Mouse (Mus musculus): ENCODE results near the gene Aifm3. TPM values are rescaled to one million over a fixed set of nuclear protein-coding genes. Genes with fewer than 3 reads are reported as not detected.

Aifm3 gene
- polyA plus RNA-seq, 1 experiment from 2014 or later = 10.6 TPM

Other genes starting within 250 kb of the Aifm3 start
- gene Tmem191c, start 213.5 kb upstream of the Aifm3 start, polyA plus RNA-seq (2015; fragmentation: Nextera tagmentation; extraction: Ambion mirVana) = 23.6 and 24.0 TPM in 2 replicates
- 1.0 and 1.8 TPM in 2 replicates for gene Serpind1, start 158.2 kb upstream of the Aifm3 start, polyA plus RNA-seq (2015; fragmentation: Nextera tagmentation; extraction: Ambion mirVana)
- 23.5 and 27.0 TPM in 2 replicates for gene Snap29, start 83.6 kb upstream of the Aifm3 start, polyA plus RNA-seq (2015; fragmentation: Nextera tagmentation; extraction: Ambion mirVana)
- 56.1 and 58.9 TPM in 2 replicates for gene Pi4ka, start 83.3 kb upstream of the Aifm3 start, polyA plus RNA-seq (2015; fragmentation: Nextera tagmentation; extraction: Ambion mirVana)
- 117 and 120 TPM in 2 replicates for gene Crkl, start 37.6 kb upstream of the Aifm3 start, polyA plus RNA-seq (2015; fragmentation: Nextera tagmentation; extraction: Ambion mirVana)
- 120 and 133 TPM in 2 replicates for gene Lztr1, start 19.1 kb downstream of the Aifm3 start, polyA plus RNA-seq (2015; fragmentation: Nextera tagmentation; extraction: Ambion mirVana)
- gene Thap7, start 41.5 kb downstream of the Aifm3 start, polyA plus RNA-seq (2015; fragmentation: Nextera tagmentation; extraction: Ambion mirVana) = 65.8 and 67.7 TPM in 2 replicates
- gene Lrrc74b, start 71.6 kb downstream of the Aifm3 start, polyA plus RNA-seq (2015; fragmentation: Nextera tagmentation; extraction: Ambion mirVana) = 0.33 and 0.89 TPM in 2 replicates
- gene P2rx6, start 72.3 kb downstream of the Aifm3 start, polyA plus RNA-seq (2015; fragmentation: Nextera tagmentation; extraction: Ambion mirVana) = 1.1 and 1.9 TPM in 2 replicates
- 29.3 and 32.0 TPM in 2 replicates for gene Slc7a4, start 93.6 kb downstream of the Aifm3 start, polyA plus RNA-seq (2015; fragmentation: Nextera tagmentation; extraction: Ambion mirVana)
- gene Smpd4, start 129.7 kb downstream of the Aifm3 start, polyA plus RNA-seq (2015; fragmentation: Nextera tagmentation; extraction: Ambion mirVana) = 30.6 and 32.7 TPM in 2 replicates
- gene Ccdc74a, start 156.9 kb downstream of the Aifm3 start, polyA plus RNA-seq (2015; fragmentation: Nextera tagmentation; extraction: Ambion mirVana) = 6.6 and 8.3 TPM in 2 replicates
- 44.9 and 48.2 TPM in 2 replicates for gene Med15, start 243.3 kb downstream of the Aifm3 start, polyA plus RNA-seq (2015; fragmentation: Nextera tagmentation; extraction: Ambion mirVana)

Measured in forebrain, embryonic 15.5 days (tissue).